Mouse (Mus musculus): Measurements from ENCODE around the gene Cox6b1.

GRCm38 (mm10) chr7:30615049-30615760, 10.7 kb downstream of the Cox6b1 start:
- no peak for TF ChIP-seq CTCF (conservative IDR thresholded peaks at IDR 0.05; ENCODE audit: insufficient read depth, insufficient read length, low read depth, low read length)
- TF ChIP-seq POLR2A (IDR thresholded peaks at IDR 0.05; ENCODE audit: low read depth, low read length) = no peak

Data from kidney, adult 2 months (tissue).